Mouse (Mus musculus) thymus, adult 2 months (tissue): ENCODE measurements at regions not wholly inside any gene's neighbourhood (a gene's known extent, or its start where the extent isn't known, plus 50 kb on each side); places are given as distances from the start of the nearest gene placed in this dataset.

Source experiments
- DNase-seq: peaks from one replicate; pipeline ENCODE4 v3.0.0; 2021
- H3K27ac ChIP-seq: fragments of 200-500 bp; 2 replicates; pipeline ENCODE4 v1.5.1; 2012; ENCODE audit warnings: low read length, control low read depth; ENCODE audit not compliant: control insufficient read depth, insufficient read depth
- H3K27me3 ChIP-seq: fragments of 200-500 bp; 2 replicates; pipeline ENCODE4 v1.6.1; 2012; ENCODE audit warnings: mild to moderate bottlenecking, low read length, moderate library complexity, mixed read lengths; ENCODE audit not compliant: control insufficient read depth, insufficient read depth
- H3K36me3 ChIP-seq: fragments of 200-500 bp; 2 replicates; pipeline ENCODE4 v1.6.1; 2012; ENCODE audit warnings: mild to moderate bottlenecking, low read length, moderate library complexity; ENCODE audit not compliant: control insufficient read depth, insufficient read depth
- H3K4me1 ChIP-seq: fragments of 200-500 bp; replicated peaks from 2 replicates; pipeline ENCODE4 v1.6.1; 2012; ENCODE audit warnings: low read length; ENCODE audit not compliant: control insufficient read depth, insufficient read depth
- H3K4me3 ChIP-seq: fragments of 200-500 bp; 2 replicates; pipeline ENCODE4 v1.5.1; 2012; ENCODE audit warnings: mild to moderate bottlenecking, low read length, control low read depth, moderate library complexity; ENCODE audit not compliant: control insufficient read depth, insufficient read depth
- CTCF ChIP-seq: fragments of 200-500 bp; IDR thresholded peaks from 2 replicates; pipeline ENCODE4 v1.5.1; 2012; ENCODE audit warnings: mild to moderate bottlenecking, control low read depth, low read length, moderate library complexity, borderline replicate concordance; ENCODE audit not compliant: control insufficient read depth, poor library complexity, insufficient read depth; ENCODE audit errors: extremely low read depth
- POLR2A ChIP-seq: fragments of 200-500 bp; IDR thresholded peaks from 2 replicates; pipeline ENCODE4 v1.6.1; 2012; ENCODE audit warnings: mild to moderate bottlenecking, low read length, control low read depth, moderate library complexity; ENCODE audit not compliant: control insufficient read depth, poor library complexity, insufficient read depth; ENCODE audit errors: extremely low read depth
- WGBS: fragments of 180-500 bp; shearing (Covaris S2); methylation state at CpG from one replicate; pipeline ENCODE4 v1.1.7; 2018; 5-methylcytosine and 5-hydroxymethylcytosine counted together

DNA sequence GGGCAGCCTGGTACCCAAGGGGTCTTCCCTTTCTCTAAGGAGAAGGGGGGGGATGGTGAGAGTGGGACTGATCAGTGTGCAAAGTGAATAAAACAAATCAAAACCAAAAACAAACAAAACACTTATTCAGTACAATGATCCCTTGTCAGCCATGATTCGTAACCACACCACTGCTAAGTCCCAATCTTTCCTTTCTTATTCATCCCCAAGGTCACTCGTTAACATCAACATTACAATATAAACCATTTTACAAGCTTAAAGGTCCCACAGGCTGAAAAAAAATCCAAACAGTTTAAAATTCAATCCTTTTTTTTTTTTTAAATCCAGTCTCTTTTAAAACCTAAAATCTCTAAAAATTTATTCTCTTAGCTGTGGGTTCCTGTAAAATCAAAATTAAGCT, 287.1 kb upstream of the Tgfbr2 start:
- no peaks in the 10 kb centered on the region for H3K27me3 ChIP-seq
- TF ChIP-seq POLR2A (no peak), CTCF (no peak)
- no peaks in the 10 kb centered on the region for H3K36me3 ChIP-seq
- DNase-seq, result no peak
- H3K27ac ChIP-seq, result no peak overlapping the region
- 93% methylated on average over 2 of the region's 2 CpGs for WGBS
- H3K4me1 ChIP-seq, result no peaks in the 10 kb centered on the region
- H3K4me3 ChIP-seq, result no peak overlapping the region

GRCm38 (mm10) chr9:116460022-116460421, 284.9 kb upstream of the Tgfbr2 start:
- WGBS, result 52% methylated on average over 2 of the region's 2 CpGs
- H3K27ac ChIP-seq, result no peak overlapping the region
- no peaks in the 10 kb centered on the region for H3K4me1 ChIP-seq
- H3K36me3 ChIP-seq, result no peaks in the 10 kb centered on the region
- no peaks in the 10 kb centered on the region for H3K27me3 ChIP-seq
- no peak for TF ChIP-seq POLR2A
- no peak for TF ChIP-seq CTCF
- no peak for DNase-seq
- H3K4me3 ChIP-seq, result no peak overlapping the region

- H3K4me1 ChIP-seq, result no peaks in the 10 kb centered on the region
- no peak overlapping the region for H3K27ac ChIP-seq
- no peaks in the 10 kb centered on the region for H3K36me3 ChIP-seq
- WGBS, result 91% methylated on average over 4 of the region's 4 CpGs
- DNase-seq, result no peak
- no peak for TF ChIP-seq CTCF
- no peak for TF ChIP-seq POLR2A
- H3K4me3 ChIP-seq, result no peak overlapping the region
- no peaks in the 10 kb centered on the region for H3K27me3 ChIP-seq
Observed at GRCm38 (mm10) chr9:116452050-116452449, 276.9 kb upstream of the Tgfbr2 start.

- Histone ChIP-seq H3K27me3 (no peaks in the 10 kb centered on the region), H3K36me3 (no peaks in the 10 kb centered on the region)
- WGBS, result 89% methylated on average over 4 of the region's 4 CpGs
Observed at GRCm38 (mm10) chr9:116450829-116451228, 275.7 kb upstream of the Tgfbr2 start.

DNA sequence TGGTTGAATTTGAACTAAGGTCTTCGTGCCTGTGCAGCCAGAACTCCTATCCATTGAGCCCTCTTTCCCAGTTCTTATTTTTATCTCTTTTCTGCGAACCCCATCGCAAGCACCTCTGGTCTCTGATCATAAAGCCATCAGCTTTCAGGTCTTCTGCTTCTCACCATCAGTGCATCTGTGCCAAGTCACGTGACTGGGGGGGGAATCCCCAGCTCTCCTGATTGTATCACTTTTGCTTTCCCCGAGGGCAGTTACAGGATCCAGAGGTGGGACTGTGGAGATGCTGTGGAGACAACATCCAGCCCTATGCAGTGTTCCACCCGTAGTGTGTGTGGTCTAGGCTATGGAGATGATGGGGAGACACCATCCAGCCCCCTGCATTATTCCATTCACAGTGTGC, 272.6 kb upstream of the Tgfbr2 start:
- DNase-seq, result no peak
- no peaks in the 10 kb centered on the region for H3K27me3 ChIP-seq
- H3K27ac ChIP-seq, result no peak overlapping the region
- WGBS, result 74% methylated on average over 6 of the region's 6 CpGs
- H3K36me3 ChIP-seq, result no peaks in the 10 kb centered on the region
- no peaks in the 10 kb centered on the region for H3K4me1 ChIP-seq
- no peak overlapping the region for H3K4me3 ChIP-seq
- TF ChIP-seq POLR2A (no peak), CTCF (no peak)

More at GRCm38 (mm10) chr9:116450829-116451228, 275.7 kb upstream of the Tgfbr2 start:
- DNase-seq, result no peak
- Histone ChIP-seq H3K27ac (no peak overlapping the region), H3K4me3 (no peak overlapping the region), H3K4me1 (no peaks in the 10 kb centered on the region)
- TF ChIP-seq POLR2A, result no peak
- TF ChIP-seq CTCF, result no peak

GRCm38 (mm10) chr9:116438580-116438979, 263.4 kb upstream of the Tgfbr2 start:
- DNase-seq, result no peak
- no peaks in the 10 kb centered on the region for H3K4me1 ChIP-seq
- no peak overlapping the region for H3K27ac ChIP-seq
- H3K4me3 ChIP-seq, result no peak overlapping the region
- no peaks in the 10 kb centered on the region for H3K36me3 ChIP-seq
- WGBS, result 76% methylated on average over 1 of the region's 1 CpGs
- H3K27me3 ChIP-seq, result no peaks in the 10 kb centered on the region
- no peak for TF ChIP-seq CTCF

GRCm38 (mm10) chr9:116434414-116434813, 259.3 kb upstream of the Tgfbr2 start:
- no peak overlapping the region for H3K4me3 ChIP-seq
- H3K4me1 ChIP-seq, result no peaks in the 10 kb centered on the region
- 13% methylated on average over 1 of the region's 1 CpGs for WGBS
- DNase-seq, result no peak
- no peaks in the 10 kb centered on the region for H3K36me3 ChIP-seq
- H3K27me3 ChIP-seq, result no peaks in the 10 kb centered on the region
- no peak overlapping the region for H3K27ac ChIP-seq
- no peak for TF ChIP-seq CTCF
- TF ChIP-seq POLR2A, result no peak
